Mouse (Mus musculus): Measurements from ENCODE around the gene Gm28043.

GRCm38 (mm10) chr17:29731953-29732325, 117.3 kb downstream of the Gm28043 start:
- no peak for TF ChIP-seq CTCF (IDR thresholded peaks at IDR 0.05 in 2 of 3, conservative IDR thresholded peaks at IDR 0.05 in 1 of 3; ENCODE audit: control insufficient read depth in 1 of 3, insufficient read depth in 1 of 3, low read depth in 2 of 3, low read length in 3 of 3, poor library complexity in 1 of 3, severe bottlenecking in 1 of 3)
- TF ChIP-seq EP300 (IDR thresholded peaks at IDR 0.05; ENCODE audit: low read depth in 1 of 2, low read length in 2 of 2): no peak
- no peak for TF ChIP-seq RAD21 (IDR thresholded peaks at IDR 0.05; ENCODE audit: low read depth, low read length)
- TF ChIP-seq CHD2 (IDR thresholded peaks at IDR 0.05; ENCODE audit: low read length): no peak
- TF ChIP-seq POLR2A (IDR thresholded peaks at IDR 0.05; ENCODE audit: control insufficient read depth in 1 of 2, insufficient read depth in 1 of 2, low read depth in 1 of 2, low read length in 2 of 2, poor library complexity in 1 of 2): no peak
- TF ChIP-seq NRF1 (IDR thresholded peaks at IDR 0.05; ENCODE audit: insufficient read depth, low read depth, low read length, poor library complexity, severe bottlenecking): no peak
- TF ChIP-seq USF1 (IDR thresholded peaks at IDR 0.05; ENCODE audit: low read depth, low read length): no peak
- no peak for TF ChIP-seq POLR2AphosphoS5 (IDR thresholded peaks at IDR 0.05; ENCODE audit: borderline replicate concordance, low read depth, low read length)
- no peak for TF ChIP-seq ZNF384 (IDR thresholded peaks at IDR 0.05; ENCODE audit: low read depth, low read length)
- no peak for TF ChIP-seq GATA1 (IDR thresholded peaks at IDR 0.05; ENCODE audit: low read depth, low read length)
